Mouse (Mus musculus): ENCODE measurements around the gene Tle3.

DNA sequence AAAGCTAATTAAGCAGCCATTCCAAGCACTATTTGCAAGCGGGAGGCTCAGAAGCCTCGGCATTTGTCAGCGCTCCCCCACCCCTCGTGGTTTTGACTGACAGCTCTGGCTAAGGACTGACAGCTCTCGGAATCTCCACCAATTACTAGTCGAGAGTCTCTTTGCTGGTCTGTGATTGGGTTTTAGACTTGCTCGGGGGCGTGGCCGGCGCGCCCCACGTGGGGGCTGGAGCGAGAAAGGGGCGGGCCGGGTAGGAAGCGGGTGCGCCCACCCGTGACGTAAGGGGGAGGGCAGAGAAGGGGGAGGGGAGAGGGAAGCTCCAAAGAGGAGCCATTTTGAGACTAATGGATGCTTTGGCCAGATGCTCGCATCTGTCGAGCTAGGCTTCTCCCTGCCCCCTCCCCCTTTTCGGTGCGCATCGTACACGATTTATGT, 1.7 kb upstream of the Tle3 start:
- no peak for TF ChIP-seq CTCF (IDR thresholded peaks at IDR 0.05; ENCODE audit: low read depth)
- peak; percentile 58; the same call in 1 of the 2 replicates for TF ChIP-seq EP300 (IDR thresholded peaks at IDR 0.05; ENCODE audit: low read depth)

Data from liver, postnatal 0 days (tissue).